Mouse (Mus musculus): ENCODE measurements at regions not wholly inside any gene's neighbourhood (a gene's known extent, or its start where the extent isn't known, plus 50 kb on each side); places are given as distances from the start of the nearest gene placed in this dataset.
A peak's percentile ranks its signal among the peaks of the same experiment; 100 is the strongest.

- H3K27me3 ChIP-seq (replicated peaks; ENCODE audit: control insufficient read depth, insufficient read depth, low read length), result no peaks in the 10 kb centered on the region
Observed at GRCm38 (mm10) chr12:118401377-118401776, 100.1 kb upstream of the Sp4 start.

DNA sequence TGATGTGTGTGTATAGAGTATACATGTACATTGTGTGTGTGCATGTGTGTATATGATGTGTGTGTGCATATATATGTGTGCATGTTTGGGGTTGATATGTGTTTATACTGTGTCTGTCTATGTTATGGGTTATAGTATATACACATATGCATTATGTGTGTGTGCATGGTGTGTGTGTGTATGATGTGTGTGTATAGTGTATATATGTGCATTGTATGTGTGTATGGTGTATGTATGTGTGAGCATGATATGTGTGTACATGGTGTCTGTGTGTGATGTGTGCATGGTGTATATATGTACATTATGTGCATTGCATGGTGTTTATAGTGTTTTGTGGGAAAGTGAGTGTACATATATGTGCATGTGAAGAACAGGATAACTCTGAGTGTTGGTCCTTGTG, 90.4 kb upstream of the Sp4 start:
- Histone ChIP-seq H3K27ac (replicated peaks; ENCODE audit: low read depth, low read length) (no peak overlapping the region), H3K36me3 (ENCODE audit: control insufficient read depth, insufficient read depth, low read length) (no peaks in the 10 kb centered on the region), H3K4me2 (ENCODE audit: low read depth, low read length) (no peak overlapping the region), H3K27me3 (replicated peaks; ENCODE audit: control insufficient read depth, insufficient read depth, low read length) (no peaks in the 10 kb centered on the region), H3K9me3 (ENCODE audit: control insufficient read depth, low read length) (no peaks in the 10 kb centered on the region), H3K4me3 (ENCODE audit: low read depth, low read length) (no peak overlapping the region), H3K9ac (ENCODE audit: low read depth, low read length) (no peak overlapping the region), H3K4me1 (ENCODE audit: control insufficient read depth, insufficient read depth, low read length) (no peaks in the 10 kb centered on the region)
- ATAC-seq (ENCODE audit: low read depth) (no peak), DNase-seq (ENCODE audit: low spot score) (no peak)

More at GRCm38 (mm10) chr12:118401377-118401776, 100.1 kb upstream of the Sp4 start:
- H3K4me2 ChIP-seq (ENCODE audit: low read depth, low read length), result no peak overlapping the region
- H3K36me3 ChIP-seq (ENCODE audit: control insufficient read depth, insufficient read depth, low read length), result no peaks in the 10 kb centered on the region
- H3K27ac ChIP-seq (replicated peaks; ENCODE audit: low read depth, low read length), result no peak overlapping the region
- ATAC-seq (ENCODE audit: low read depth) (no peak), DNase-seq (ENCODE audit: low spot score) (no peak)
- H3K9me3 ChIP-seq (ENCODE audit: control insufficient read depth, low read length), result no peaks in the 10 kb centered on the region
- no peaks in the 10 kb centered on the region for H3K4me1 ChIP-seq (ENCODE audit: control insufficient read depth, insufficient read depth, low read length)
- no peak overlapping the region for H3K9ac ChIP-seq (ENCODE audit: low read depth, low read length)
- H3K4me3 ChIP-seq (ENCODE audit: low read depth, low read length), result no peak overlapping the region

- ATAC-seq (ENCODE audit: low read depth) (no peak), DNase-seq (ENCODE audit: low spot score) (no peak)
- no peaks in the 10 kb centered on the region for H3K27me3 ChIP-seq (replicated peaks; ENCODE audit: control insufficient read depth, insufficient read depth, low read length)
- no peak overlapping the region for H3K9ac ChIP-seq (ENCODE audit: low read depth, low read length)
- H3K27ac ChIP-seq (replicated peaks; ENCODE audit: low read depth, low read length), result no peak overlapping the region
- no peak overlapping the region for H3K4me3 ChIP-seq (ENCODE audit: low read depth, low read length)
- no peak overlapping the region for H3K4me2 ChIP-seq (ENCODE audit: low read depth, low read length)
- H3K9me3 ChIP-seq (ENCODE audit: control insufficient read depth, low read length), result no peaks in the 10 kb centered on the region
- H3K4me1 ChIP-seq (ENCODE audit: control insufficient read depth, insufficient read depth, low read length), result no peaks in the 10 kb centered on the region
- 89% methylated on average over 3 of the region's 3 CpGs for WGBS
- no peaks in the 10 kb centered on the region for H3K36me3 ChIP-seq (ENCODE audit: control insufficient read depth, insufficient read depth, low read length)
Observed at GRCm38 (mm10) chr12:118381013-118381412, 79.8 kb upstream of the Sp4 start.

- Histone ChIP-seq H3K4me2 (ENCODE audit: low read depth, low read length) (no peak overlapping the region), H3K9ac (ENCODE audit: low read depth, low read length) (no peak overlapping the region), H3K27ac (replicated peaks; ENCODE audit: low read depth, low read length) (no peak overlapping the region), H3K4me1 (ENCODE audit: control insufficient read depth, insufficient read depth, low read length) (no peaks in the 10 kb centered on the region), H3K36me3 (ENCODE audit: control insufficient read depth, insufficient read depth, low read length) (no peaks in the 10 kb centered on the region), H3K9me3 (ENCODE audit: control insufficient read depth, low read length) (no peaks in the 10 kb centered on the region), H3K27me3 (replicated peaks; ENCODE audit: control insufficient read depth, insufficient read depth, low read length) (no peaks in the 10 kb centered on the region), H3K4me3 (ENCODE audit: low read depth, low read length) (no peak overlapping the region)
- ATAC-seq (ENCODE audit: low read depth), result no peak
- DNase-seq (ENCODE audit: low spot score), result no peak
- 67% methylated on average over 5 of the region's 5 CpGs for WGBS
Observed at GRCm38 (mm10) chr12:118377898-118378297, 76.7 kb upstream of the Sp4 start.

DNA sequence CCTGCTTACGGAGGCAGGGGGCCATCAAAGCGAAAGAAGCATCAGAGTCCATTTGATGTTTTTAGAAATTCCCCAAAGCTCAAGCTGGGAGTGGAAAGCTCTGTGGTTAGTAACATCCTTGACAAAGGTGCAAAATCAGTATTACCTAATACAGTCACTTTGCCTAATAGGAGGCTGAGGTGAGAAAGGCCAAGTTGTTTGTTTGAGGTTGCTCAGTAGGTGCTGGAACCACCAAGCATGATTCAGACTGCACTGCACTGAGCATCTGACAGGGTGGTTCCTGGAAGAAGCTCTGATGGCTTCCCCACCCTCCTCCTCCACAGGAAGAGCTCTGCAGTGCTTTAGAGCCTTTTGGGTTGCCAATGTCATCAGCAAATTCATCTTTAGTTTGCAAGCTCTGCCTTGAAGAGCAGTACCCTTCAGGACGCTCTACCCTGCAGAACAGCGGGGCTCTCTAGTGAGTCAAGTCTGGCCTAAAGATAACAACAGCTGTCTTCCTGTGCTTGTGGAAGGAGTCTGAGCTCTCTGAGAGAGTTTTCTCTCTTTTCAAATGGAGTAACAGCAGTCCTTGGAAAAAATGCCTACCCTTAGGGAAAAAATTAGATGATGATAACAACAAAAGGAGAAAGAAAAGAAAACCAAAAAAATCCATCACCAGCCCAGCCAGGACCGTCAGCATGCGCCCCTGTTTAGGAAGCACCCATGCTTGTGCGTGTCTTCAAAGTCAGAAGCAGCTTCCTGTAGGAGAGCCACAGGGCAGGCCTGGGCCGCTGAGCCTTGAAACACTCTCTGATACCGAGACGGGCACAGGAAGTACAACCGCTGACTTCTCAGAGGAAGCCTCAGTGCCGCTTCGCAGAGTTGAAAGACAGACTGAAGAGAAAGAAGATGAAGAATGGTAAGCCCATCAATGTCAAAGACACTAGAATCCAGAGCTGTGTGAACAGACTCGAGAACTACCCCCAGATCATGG, 75.6 kb upstream of the Sp4 start:
- 73% methylated on average over 14 of the region's 14 CpGs for WGBS

GRCm38 (mm10) chr12:118373250-118373649, 72.0 kb upstream of the Sp4 start:
- DNase-seq (ENCODE audit: low spot score) (no peak), ATAC-seq (ENCODE audit: low read depth) (no peak)
- Histone ChIP-seq H3K36me3 (ENCODE audit: control insufficient read depth, insufficient read depth, low read length) (no peaks in the 10 kb centered on the region), H3K9me3 (ENCODE audit: control insufficient read depth, low read length) (no peaks in the 10 kb centered on the region), H3K9ac (ENCODE audit: low read depth, low read length) (no peak overlapping the region), H3K4me1 (ENCODE audit: control insufficient read depth, insufficient read depth, low read length) (no peaks in the 10 kb centered on the region), H3K27me3 (replicated peaks; ENCODE audit: control insufficient read depth, insufficient read depth, low read length) (no peaks in the 10 kb centered on the region), H3K4me3 (ENCODE audit: low read depth, low read length) (no peak overlapping the region), H3K4me2 (ENCODE audit: low read depth, low read length) (no peak overlapping the region), H3K27ac (replicated peaks; ENCODE audit: low read depth, low read length) (no peak overlapping the region)
- WGBS, result 82% methylated on average over 6 of the region's 6 CpGs

More for the DNA sequence above, 75.6 kb upstream of the Sp4 start:
- DNase-seq (ENCODE audit: low spot score) (no peak), ATAC-seq (ENCODE audit: low read depth) (no peak)
- Histone ChIP-seq H3K4me2 (ENCODE audit: low read depth, low read length) (no peak overlapping the region), H3K27ac (replicated peaks; ENCODE audit: low read depth, low read length) (no peak overlapping the region), H3K36me3 (ENCODE audit: control insufficient read depth, insufficient read depth, low read length) (no peaks in the 10 kb centered on the region), H3K9me3 (ENCODE audit: control insufficient read depth, low read length) (no peaks in the 10 kb centered on the region), H3K9ac (ENCODE audit: low read depth, low read length) (no peak overlapping the region), H3K4me3 (ENCODE audit: low read depth, low read length) (no peak overlapping the region), H3K4me1 (ENCODE audit: control insufficient read depth, insufficient read depth, low read length) (no peaks in the 10 kb centered on the region), H3K27me3 (replicated peaks; ENCODE audit: control insufficient read depth, insufficient read depth, low read length) (no peaks in the 10 kb centered on the region)

GRCm38 (mm10) chr12:118371905-118372304, 70.7 kb upstream of the Sp4 start:
- 91% methylated on average over 4 of the region's 4 CpGs for WGBS
- no peak overlapping the region for H3K9ac ChIP-seq (ENCODE audit: low read depth, low read length)
- no peak for ATAC-seq (ENCODE audit: low read depth)

GRCm38 (mm10) chr12:118367307-118368076, 66.3 kb upstream of the Sp4 start:
- Histone ChIP-seq H3K36me3 (ENCODE audit: control insufficient read depth, insufficient read depth, low read length) (no peaks in the 10 kb centered on the region), H3K4me3 (ENCODE audit: low read depth, low read length) (no peak overlapping the region), H3K27ac (replicated peaks; ENCODE audit: low read depth, low read length) (no peak overlapping the region), H3K27me3 (replicated peaks; ENCODE audit: control insufficient read depth, insufficient read depth, low read length) (no peaks in the 10 kb centered on the region), H3K9me3 (ENCODE audit: control insufficient read depth, low read length) (no peaks in the 10 kb centered on the region), H3K4me2 (ENCODE audit: low read depth, low read length) (no peak overlapping the region), H3K4me1 (ENCODE audit: control insufficient read depth, insufficient read depth, low read length) (no peaks in the 10 kb centered on the region), H3K9ac (ENCODE audit: low read depth, low read length) (no peak overlapping the region)
- DNase-seq (ENCODE audit: low spot score) (no peak), ATAC-seq (ENCODE audit: low read depth) (peak; percentile 50; the same call in 1 of the 2 replicates)
- WGBS, result 74% methylated on average over 10 of the region's 10 CpGs

More at GRCm38 (mm10) chr12:118371905-118372304, 70.7 kb upstream of the Sp4 start:
- no peak for DNase-seq (ENCODE audit: low spot score)
- Histone ChIP-seq H3K4me2 (ENCODE audit: low read depth, low read length) (no peak overlapping the region), H3K36me3 (ENCODE audit: control insufficient read depth, insufficient read depth, low read length) (no peaks in the 10 kb centered on the region), H3K27me3 (replicated peaks; ENCODE audit: control insufficient read depth, insufficient read depth, low read length) (no peaks in the 10 kb centered on the region), H3K9me3 (ENCODE audit: control insufficient read depth, low read length) (no peaks in the 10 kb centered on the region), H3K27ac (replicated peaks; ENCODE audit: low read depth, low read length) (no peak overlapping the region), H3K4me3 (ENCODE audit: low read depth, low read length) (no peak overlapping the region), H3K4me1 (ENCODE audit: control insufficient read depth, insufficient read depth, low read length) (no peaks in the 10 kb centered on the region)

All from embryonic facial prominence, embryonic 14.5 days (tissue).